Mouse (Mus musculus) left cerebral cortex, adult 9 months (tissue): Measurements from ENCODE around the gene Snx30.

ENCODE experiments used
- DNase-seq, 2 experiments: peaks; one replicate each; pipeline ENCODE4 v3.0.0; 2022; ENCODE audit warnings: low spot score in 2 of 2

The Snx30 gene

DNA sequence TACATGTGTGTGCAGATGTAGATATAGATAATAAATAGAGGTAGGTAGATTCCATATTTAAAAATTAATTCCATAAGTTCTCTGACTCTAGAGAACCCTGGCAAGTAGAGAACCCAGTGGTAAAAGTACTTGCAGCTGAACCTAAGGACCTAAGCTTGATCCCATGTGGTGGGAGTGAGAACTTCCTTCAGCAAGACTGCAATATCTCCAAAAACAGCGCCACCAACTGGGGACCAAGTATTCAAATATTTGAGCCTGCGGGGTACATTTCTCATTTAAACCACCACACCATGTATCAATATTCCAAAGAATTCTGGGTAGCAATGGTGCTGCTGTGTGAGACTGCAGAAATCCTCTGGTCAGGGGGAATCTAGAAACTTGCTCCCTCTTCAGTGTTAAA is 11.5 kb upstream of the Snx30 start:
- no peak for DNase-seq

DNA sequence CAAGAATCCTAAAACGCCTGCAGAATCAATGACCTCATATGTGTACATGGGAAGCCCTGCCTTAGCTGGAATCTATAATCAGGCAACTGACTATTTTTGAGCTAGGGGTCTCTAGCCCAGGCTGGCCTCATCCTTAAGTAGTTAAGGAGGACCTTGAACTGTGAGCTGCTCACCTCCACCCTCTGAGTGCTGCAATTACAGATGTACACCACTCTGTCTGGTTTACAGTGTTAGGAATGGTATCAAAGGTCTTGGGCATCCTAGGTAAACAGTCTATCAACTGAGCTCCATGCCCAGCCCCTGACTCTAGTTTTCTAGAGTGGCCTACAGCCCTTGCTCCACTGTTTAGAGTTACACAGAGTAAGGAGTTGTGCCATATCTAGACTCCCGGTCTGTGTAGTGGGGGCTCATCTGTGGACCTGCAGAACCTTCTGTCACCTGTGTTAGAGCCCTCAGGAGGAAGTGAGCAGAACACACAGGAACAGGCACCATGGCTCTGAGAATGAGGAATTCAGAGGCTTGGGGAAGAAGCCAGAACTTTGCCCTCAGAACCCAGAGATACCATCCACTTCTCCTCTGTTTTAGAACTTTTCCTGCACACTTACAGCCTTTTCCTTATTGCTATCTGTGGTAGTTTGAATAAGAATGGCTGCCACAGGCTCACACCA is 9.7 kb upstream of the Snx30 start:
- no peak for DNase-seq

DNA sequence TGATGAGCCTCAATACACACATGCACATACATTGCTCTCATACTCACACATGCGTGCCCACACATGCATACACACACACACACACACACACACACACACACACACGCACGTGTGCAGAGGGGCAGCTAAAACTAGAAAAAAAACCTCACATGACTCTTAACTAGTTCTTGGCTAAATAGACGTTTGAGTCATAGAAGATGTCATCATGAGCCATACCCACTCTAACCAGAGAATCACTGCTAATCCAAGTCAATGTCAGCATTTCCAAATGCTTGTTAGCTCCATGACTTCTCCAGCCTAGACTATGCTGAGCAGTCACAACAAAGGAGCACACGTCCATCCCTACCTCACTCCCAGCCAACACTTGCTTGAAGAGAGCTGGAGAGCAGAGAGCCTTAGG is 5.5 kb upstream of the Snx30 start:
- no peak for DNase-seq

DNA sequence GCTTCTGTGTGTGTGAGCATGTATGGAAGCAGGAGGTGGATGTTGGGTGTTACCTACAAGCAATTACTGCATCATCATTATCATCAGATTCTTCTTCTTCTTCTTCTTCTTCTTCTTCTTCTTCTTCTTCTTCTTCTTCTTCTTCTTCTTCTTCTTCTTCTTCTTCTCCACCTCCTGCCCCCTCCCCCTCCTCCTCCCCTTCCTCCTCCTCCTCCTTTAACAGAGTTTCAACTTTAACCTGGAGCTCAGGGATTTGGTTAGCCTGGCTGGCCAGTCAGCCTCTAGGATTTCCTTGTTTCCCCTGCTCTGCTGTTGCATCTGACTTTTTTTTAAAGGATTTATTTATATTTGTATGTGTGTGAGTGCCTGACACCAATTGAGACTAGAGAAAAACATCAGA is 4.2 kb upstream of the Snx30 start, which contains the start of gene Inip:
Gene Inip, minus strand, starts transcription at position 101 of the 400 bp plus-strand sequence.
- DNase-seq = no peak

DNA sequence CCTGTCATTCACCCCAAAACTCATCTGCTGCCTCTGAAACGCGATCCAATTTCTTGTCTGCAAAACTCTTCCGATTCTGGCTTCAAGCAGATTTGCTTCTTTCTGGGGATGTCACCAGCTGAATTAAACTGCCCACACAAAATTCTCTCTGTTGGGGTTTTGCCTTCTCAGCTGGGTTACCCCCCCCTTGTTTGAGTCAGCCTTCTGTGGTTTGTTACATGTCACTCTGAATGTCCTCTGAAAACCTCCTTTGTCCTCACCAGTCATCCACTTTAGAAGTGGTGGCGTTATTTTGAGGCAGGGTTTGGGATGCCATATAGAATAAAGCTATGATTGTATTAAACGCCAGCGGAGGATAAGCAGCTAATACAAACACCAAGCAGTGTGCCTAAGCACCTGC is 3.5 kb upstream of the Snx30 start:
- no peak for DNase-seq

DNA sequence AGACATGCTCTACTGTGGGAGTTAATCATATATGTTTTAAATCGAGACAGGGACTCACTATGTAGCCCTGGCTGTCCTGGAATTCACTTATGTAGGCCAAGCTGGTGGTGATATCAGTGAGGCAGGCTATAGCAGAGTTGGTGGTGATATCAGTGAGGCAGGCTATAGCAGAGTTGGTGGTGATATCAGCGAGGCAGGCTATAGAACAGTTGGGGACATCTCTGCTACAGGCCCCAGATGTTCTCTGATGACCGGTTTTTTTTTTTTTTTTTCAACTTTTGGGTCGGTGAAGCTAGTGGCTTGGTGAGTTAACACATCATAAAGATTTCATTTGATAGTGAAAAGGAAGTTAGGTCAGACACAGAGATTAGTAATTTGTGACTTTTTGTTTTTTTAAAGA is 2.8 kb upstream of the Snx30 start:
- DNase-seq = no peak

DNA sequence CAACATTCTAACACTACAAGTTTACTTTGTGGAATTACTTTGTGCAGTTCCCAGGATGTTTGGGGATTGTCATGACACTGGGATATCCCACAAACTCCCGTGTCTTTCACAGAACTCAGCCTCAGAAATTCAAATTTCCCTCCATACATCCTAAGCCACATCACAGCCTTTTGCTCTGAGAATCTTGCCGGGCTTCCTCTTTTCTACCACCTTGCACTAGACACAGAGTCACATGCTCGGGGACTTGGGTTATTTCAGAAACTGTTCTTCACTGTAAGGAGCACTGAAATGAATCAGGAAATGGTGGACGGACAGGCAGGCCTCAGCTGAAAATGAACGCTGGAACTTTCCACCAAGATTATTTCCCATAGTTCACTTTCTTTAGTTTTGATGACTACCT is 2.3 kb upstream of the Snx30 start:
- no peak for DNase-seq

DNA sequence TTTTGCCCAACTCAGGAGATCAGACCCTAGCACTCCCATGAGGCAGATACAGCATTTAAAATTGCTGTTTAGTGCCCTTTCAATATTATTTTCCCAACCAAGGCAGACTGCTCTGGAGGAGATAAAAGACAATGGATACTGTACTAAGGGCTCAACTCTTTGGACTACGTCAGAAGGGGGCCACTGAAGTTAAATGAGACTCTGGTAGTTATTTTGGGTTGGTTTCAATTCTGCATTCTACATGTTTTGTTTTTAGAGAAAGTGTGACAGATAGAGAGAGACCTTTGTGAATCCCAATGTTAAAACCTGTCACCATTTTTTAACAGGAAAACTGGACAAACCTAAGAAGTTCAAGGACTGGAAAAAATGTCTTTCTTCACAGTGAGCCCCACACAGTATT is 886 bp upstream of the Snx30 start:
- no peak for DNase-seq

DNA sequence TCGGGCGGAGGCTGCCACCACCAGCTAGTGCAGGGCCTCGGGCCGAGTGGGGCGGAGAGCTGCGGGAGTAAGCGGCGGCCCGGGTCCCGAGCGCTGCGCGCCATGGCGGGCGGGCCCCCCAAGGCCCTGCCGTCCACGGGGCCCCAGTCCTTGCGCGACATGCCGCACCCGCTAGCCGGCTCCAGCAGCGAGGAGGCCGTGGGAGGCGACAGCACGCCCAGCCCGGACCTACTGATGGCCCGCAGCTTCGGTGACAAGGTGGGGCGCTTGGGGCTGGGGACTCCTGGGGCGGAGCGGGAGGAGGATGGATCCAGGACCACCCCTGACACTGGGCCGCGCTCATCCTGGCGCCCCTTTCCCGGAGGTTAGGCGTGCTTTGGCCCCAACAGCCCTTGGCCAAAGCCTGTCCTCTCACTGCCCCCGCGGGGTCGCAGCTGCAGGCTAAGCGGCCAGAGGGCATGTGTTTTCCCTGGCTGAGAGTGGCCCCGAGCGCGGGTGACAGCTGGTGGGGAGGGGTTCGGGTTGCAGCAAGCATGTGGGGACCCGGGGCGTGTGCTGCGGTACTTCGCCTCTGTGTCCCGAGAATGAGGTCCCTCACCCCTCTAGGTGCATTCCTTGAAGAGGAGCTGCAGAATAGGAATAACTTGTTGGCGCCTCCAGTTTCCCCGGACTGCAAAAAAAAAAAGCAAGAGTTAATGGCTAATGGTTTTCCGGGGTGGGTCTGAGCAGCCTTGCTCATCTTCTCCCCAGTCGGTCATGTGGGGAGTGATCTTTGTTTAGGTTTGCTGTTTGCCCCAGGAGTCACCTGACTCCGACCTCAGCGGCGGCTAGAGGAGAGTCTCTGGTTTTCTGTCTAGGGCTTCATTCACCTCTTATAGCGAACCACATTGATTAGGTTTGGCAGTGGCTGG is 583 bp downstream of the Snx30 start:
- no peak for DNase-seq

DNA sequence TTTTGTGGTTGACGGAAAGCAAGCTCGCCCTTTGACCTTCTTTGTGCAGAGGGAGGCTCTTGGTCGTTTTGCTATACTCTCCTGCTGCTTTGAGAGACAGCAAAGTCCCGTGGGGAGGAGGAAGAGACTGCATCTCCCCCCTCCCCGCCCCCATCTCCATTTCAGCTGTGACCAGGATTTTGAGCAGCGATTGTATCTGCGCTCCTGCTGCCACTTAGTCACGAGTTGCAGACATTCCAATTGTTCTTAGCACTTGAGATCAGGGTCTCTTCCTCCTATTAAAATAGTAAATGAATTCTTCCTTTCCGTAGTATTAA is 1.2 kb downstream of the Snx30 start:
- DNase-seq = no peak

DNA sequence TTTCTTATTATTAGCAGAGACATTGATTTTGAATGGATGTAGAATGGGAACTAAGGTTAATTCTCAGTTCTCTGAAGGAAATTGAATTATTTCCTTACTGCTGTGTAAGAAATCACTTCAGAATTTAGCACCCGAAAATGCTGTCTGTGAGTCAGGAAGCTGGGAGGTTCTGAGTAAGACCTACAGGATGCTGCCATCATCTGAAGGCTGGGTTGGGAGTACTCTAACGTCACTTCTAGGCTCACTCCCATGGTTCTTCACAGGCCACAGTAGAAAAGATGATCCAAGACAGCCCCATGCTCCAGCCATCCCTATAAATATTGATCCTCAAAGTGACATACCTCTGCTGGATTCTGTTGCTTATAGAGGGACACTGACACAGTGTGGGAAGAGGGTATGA is 1.9 kb downstream of the Snx30 start:
- no peak for DNase-seq

DNA sequence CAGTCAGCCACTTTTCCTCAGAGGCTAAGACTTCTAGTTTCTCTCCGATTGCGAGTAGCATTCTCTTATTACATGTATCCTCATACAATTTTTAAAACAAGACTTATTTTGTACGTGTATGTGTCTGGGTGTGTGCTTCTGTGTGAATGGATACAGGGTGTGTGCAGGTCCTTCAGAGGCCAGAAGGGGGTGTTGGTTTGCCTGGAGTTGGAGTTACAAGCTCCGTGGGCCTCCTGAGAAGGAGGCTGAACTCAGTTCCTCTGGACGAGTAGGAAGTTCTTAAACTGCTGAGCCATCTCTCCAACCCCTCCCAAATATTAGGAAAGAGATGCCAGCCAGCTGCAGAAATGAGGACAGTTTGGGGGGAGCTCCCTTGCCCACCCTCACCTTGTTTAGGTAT is 2.8 kb downstream of the Snx30 start:
- no peak for DNase-seq

DNA sequence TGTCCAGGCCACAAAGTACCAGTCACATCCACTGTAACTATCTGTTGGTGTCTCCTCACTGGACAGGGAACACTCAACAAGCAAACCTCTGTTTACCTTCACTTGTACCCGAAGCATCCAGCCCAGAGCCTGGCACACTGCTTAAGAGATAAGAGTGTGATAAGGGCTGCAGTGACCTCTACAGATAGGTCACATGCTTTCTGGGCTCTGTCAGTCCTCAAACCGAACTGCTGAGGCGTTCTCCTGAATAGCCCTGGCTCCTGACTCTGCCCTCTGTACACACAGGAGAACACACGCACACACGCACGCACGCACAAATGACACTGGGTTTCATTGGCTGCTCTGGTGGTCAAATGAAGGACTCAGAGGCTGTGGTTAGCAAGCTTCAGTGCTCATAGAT is 8.5 kb downstream of the Snx30 start:
- no peak for DNase-seq

DNA sequence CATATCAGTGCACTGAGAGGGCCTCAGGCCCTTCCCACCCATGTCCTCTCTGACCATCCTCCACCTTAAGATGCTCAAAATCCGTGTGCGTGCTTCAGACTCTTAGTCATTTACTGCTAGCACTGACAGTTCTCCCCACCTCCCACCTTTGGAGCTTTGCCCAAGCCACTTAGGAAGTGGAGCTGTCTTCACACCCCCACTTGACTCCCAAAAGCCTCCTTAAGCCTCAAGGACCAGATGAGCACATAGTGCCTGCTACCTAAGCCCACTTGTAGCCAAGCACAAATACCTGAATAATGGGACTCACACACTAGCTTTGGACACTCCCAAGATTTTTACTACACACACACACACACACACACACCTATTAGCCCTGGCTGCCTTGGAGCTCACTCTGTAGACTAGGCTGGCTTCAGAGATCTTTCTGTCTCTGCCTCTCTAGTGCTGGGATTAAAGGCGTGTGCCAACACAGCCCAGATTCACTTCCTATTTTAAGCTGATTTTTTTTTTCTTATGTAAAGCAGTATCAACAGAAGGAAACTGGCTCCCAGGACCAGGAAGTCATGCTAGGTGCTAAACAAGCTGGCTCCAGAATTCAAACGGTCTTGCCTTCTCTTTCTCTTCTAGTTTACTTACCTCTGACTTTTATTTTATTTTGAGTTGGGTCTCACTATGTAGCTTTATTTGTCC is 9.6 kb downstream of the Snx30 start:
- peak in 1 of 2 experiments; percentile 35 for DNase-seq

DNA sequence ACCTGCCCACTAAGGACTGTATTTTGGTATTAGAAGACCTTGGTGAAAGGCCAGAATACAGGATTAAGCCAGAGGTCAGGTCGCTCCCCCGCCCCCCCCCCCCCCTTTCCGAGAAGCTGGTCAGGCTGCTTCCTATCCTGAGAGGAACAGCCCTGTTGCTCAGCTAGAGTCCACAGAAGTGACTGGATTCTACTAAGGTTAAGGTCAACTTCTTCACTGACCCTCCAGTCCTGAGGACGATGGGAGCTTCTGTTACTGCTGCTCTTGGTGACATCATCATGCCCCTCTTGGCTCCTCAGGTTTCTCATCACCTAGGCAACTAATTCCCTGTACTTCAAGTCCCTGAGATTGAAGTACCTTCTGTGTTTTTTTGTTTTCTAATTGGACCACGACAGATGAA is 10.4 kb downstream of the Snx30 start:
- DNase-seq = no peak

DNA sequence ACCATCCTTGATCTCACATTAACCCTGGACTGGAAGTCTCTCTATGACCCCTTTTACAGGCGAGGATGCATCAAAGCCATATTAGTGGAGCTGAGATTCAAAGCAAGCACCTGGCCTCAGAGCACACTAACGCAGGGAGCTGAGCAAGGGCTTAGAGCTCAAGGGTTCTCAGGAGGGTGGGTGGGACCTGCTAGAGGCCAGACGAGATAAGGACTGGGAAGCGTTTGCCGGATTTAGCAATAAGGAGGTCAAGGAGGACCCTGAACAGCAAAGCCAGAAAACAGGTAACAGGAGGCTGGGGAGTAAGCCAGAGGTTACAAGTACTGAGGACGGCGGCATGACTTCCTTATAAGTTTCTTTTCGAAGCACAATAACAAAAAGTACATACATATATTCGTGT is 10.8 kb downstream of the Snx30 start:
- DNase-seq = no peak

DNA sequence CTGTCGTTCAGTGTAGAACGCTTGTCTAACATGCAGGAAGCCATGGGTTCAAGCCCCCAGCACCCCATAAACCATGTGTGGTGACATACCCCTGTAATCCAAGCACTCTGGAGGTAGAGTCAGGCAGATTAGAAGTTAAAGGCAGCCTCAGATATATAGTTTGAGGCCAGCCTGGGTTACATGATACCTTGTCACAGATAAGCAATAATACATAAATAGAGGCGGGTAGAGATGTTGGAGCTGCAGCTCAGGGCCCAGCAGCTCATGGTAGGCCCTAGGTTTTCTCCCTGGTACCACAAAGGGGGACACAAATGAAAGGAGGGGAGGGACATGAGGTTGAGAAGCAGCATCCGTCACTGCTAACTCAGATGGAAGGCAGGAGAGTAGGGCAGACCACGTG is 12.2 kb downstream of the Snx30 start:
- DNase-seq = no peak

DNA sequence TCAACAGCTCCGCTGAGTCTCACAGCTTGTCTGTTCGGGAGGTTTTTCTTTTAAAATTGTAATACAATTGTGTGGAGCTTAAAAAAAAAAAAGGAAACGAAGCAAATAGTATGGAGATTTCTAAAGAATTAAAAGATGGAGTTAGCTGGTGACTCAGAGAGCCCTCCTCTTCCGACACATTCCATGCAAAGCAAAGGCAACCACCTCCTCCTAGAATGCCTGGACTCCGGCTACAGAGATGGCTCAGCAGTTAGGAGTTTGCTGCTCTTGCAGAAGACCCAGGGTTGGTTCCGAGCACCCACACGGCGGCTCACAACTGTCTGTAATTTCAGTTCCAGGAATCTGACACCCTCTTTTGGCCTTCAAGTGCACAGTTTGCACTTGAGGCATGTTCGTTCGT is 12.9 kb downstream of the Snx30 start:
- DNase-seq = no peak

DNA sequence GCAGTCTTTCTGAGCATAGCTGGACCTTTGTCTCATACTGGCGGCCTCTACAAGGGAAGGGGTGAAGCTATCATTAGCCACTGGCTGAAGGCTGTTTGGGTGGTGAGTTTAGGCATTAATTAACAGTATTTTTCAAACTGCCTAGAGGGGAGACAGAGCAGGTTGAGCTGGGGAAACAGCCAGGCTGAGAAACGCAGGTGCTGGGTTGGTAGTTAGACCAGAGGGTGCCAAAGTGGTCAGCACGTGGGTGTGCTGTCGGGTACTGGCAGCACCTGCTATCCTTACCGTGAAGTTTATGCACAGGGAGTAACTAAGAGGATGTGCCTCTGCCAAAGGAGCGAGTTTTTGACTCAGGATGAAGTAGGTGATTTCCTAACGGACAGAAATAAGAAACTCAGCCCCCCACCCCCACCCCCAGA is 13.4 kb downstream of the Snx30 start:
- no peak for DNase-seq

DNA sequence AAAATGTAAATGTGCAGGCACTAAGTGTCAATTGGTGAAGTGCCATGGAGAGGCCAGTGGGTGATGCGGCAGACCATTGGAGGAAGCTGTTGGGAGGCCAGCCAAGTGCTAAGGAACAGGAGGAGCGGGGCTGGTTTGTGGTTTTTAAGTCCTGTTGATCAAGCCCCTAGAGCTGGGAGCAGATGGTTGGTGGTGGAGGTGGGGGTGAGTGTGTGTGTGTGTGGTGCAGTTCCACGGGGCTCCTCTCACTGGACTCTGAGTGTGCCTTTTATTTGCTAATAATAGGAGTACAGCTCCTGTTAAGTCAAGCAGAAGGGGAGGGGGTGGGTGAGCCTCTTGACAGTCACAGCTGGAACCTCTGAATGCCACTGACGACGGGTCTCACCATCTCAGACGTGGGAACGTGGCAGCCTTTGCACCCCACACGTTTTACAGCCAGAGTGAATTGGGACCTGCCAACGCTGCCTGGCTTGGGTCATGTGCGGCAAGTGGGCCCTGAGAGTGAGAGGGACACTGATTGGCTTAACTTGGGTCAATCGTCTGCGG is 13.9 kb downstream of the Snx30 start:
- no peak for DNase-seq

DNA sequence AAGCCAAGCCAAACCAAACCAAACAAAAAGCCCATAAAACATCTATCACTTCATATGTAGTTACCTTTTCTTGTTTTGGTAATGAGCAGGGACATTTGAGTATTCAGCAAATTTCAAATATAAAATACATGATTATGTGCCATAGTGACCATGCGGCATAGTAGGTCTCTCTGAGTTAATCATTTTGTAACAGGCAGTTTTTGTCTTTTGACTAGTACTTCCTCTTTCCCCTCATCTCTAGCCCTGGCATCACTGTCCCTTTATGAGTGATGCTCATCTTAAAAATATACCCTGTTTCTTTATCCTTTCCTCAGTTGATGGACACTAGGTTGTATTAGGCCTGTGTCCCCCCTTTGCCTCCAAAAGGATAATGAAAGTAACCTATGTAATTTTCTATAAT is 15.9 kb downstream of the Snx30 start:
- no peak for DNase-seq

DNA sequence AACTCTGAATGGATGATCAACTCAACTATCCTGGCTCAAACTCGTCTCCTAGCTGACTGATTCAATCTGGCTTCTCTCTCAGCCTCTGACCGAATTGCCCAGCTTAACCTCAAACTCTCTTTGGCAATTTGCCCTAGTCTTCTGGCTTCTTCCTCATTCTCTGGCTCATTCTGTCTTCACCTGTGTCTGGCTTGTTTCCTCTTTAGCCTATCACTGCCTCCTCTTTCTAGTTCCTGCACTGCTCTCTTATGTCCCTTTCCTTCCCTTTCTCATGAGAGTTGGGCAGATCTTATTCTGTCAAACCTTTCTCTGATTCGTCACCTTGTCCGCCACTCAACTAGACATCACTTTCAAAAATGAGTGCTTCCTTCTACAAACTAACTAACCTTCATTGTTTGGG is 16.5 kb downstream of the Snx30 start:
- no peak for DNase-seq

DNA sequence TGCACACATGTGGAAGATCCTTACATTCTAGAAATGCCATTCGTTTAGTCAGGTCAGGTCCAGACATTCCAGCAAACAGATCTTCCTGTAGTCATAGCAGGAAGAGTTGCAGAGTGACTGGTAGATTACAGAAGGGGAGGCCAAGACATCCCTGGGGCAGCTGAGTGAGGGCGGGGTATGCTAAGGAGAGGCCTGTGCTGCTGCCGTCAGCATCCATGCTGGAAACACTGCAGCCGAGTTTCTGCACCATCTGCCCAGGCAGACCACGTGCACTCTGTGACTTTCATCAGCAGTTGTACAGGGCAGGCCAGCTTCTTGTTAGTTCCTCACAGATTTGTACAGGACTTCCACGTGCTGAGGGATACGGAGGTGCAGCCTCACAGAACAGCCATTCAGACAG is 17.8 kb downstream of the Snx30 start:
- peak in 1 of 2 experiments; percentile 66 for DNase-seq
